Mouse (Mus musculus) erythroblast, embryonic 14.5 days (primary cell): ENCODE results near the gene Agpat4.

Experiments
- GATA1 ChIP-seq: IDR thresholded peaks from 2 replicates; pipeline ENCODE4 v1.6.1; 2012; ENCODE audit warnings: low read length, inconsistent platforms, mixed read lengths
- TAL1 ChIP-seq: IDR thresholded peaks from 3 replicates; pipeline ENCODE4 v1.6.1; 2012; ENCODE audit warnings: low read length, inconsistent platforms, mixed read lengths

- no peak for TF ChIP-seq TAL1
- TF ChIP-seq GATA1 = no peak
These were observed 141.5 kb downstream of the Agpat4 start for GRCm38 (mm10) chr17:12259957-12260356.
